Mouse (Mus musculus): ENCODE data around the gene Slx4ip.

DNA sequence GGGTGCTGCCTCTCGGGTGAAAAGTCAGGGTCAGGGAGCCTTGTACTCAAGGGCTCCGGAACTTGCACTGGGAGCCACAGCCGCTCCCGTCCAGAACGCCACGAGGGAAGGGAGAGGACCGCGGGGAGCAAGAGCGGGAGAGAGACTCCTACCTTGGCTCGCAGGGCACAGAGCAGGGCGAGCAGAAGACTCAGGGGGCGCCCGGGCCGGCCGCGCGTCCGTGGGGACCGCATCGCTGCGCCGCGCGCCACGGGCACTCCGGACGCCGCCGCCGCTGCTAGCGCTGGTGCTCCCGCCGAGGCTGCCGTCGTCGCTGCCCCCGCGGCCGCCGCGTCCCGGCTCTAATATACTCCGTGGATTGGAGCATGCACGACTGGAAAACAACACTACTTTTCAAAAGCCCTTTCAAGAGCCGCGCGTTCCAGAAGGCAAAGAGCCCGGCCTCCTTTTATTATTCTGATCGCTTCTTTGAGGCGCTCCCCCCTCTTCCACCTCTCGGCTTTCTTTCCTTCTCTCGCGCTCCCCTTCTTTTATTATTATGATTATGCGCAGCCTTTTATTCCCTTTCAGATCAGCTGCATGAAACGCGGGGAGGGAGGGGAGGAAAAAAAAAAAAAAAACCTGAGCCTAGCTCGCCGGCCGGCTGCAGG is 225.1 kb downstream of the Slx4ip start, which contains the start of gene Jag1:
- TF ChIP-seq CTCF (IDR thresholded peaks at IDR 0.05; ENCODE audit: borderline replicate concordance, control insufficient read depth, extremely low read depth, insufficient read depth, low read length, poor library complexity) = no peak
- no peak for TF ChIP-seq POLR2A (IDR thresholded peaks at IDR 0.05; ENCODE audit: control insufficient read depth, extremely low read depth, insufficient read depth, low read length, poor library complexity)

Measured in thymus, adult 2 months (tissue).